Mouse (Mus musculus) heart, adult 8-10 months (tissue): ENCODE measurements around the gene Sycp2. TPM values are rescaled to one million over a fixed set of nuclear protein-coding genes. Genes with fewer than 3 reads are reported as not detected.

ENCODE experiments used
- DNase-seq: peaks from one replicate; pipeline ENCODE4 v3.0.0; 2022; ENCODE audit warnings: low spot score
- total RNA-seq, 4 experiments: library from RNA; stranded (reverse); gene quantifications; 2 replicates each; pipeline ENCODE4 v1.2.4; 2022

Gene Sycp2
- total RNA-seq: 1 to 10 TPM in 3 of 4 experiments, under 1 TPM in 1; 0.63 to 2.3 (median 1.4) TPM

- no peak for DNase-seq
Measured at GRCm38 (mm10) chr2:178407053-178407815, at the start of gene Sycp2. Gene Sycp2, minus strand, starts transcription at chr2:178407685.

GRCm38 (mm10) chr2:178454664-178455516, 47.4 kb upstream of the Sycp2 start:
- no peak for DNase-seq

GRCm38 (mm10) chr2:178450961-178451360, 43.5 kb upstream of the Sycp2 start:
- no peak for DNase-seq

GRCm38 (mm10) chr2:178450236-178450635, 42.8 kb upstream of the Sycp2 start:
- DNase-seq: no peak

- no peak for DNase-seq
Measured at GRCm38 (mm10) chr2:178449386-178449785, 41.9 kb upstream of the Sycp2 start.

GRCm38 (mm10) chr2:178437311-178437710, 29.8 kb upstream of the Sycp2 start:
- DNase-seq: no peak

- DNase-seq: no peak
Measured at GRCm38 (mm10) chr2:178433903-178434302, 26.4 kb upstream of the Sycp2 start.

- no peak for DNase-seq
Measured at GRCm38 (mm10) chr2:178433495-178433894, 26.0 kb upstream of the Sycp2 start.

- DNase-seq: no peak
Measured at GRCm38 (mm10) chr2:178430231-178430630, 22.7 kb upstream of the Sycp2 start, which contains the start of gene Cdh26. Gene Cdh26, plus strand, starts transcription at chr2:178430531.

GRCm38 (mm10) chr2:178429426-178429825, 21.9 kb upstream of the Sycp2 start:
- DNase-seq: no peak

- no peak for DNase-seq
Measured at GRCm38 (mm10) chr2:178428676-178429075, 21.2 kb upstream of the Sycp2 start.

GRCm38 (mm10) chr2:178428183-178428582, 20.7 kb upstream of the Sycp2 start:
- no peak for DNase-seq

- no peak for DNase-seq
Measured at GRCm38 (mm10) chr2:178427181-178427580, 19.7 kb upstream of the Sycp2 start.

- no peak for DNase-seq
Measured at GRCm38 (mm10) chr2:178426229-178426628, 18.7 kb upstream of the Sycp2 start.

GRCm38 (mm10) chr2:178423223-178423622, 15.7 kb upstream of the Sycp2 start:
- DNase-seq: no peak

GRCm38 (mm10) chr2:178422186-178422585, 14.7 kb upstream of the Sycp2 start:
- DNase-seq: no peak

GRCm38 (mm10) chr2:178421603-178422002, 14.1 kb upstream of the Sycp2 start:
- DNase-seq: no peak

- DNase-seq: no peak
Measured at GRCm38 (mm10) chr2:178420576-178420975, 13.1 kb upstream of the Sycp2 start.

GRCm38 (mm10) chr2:178416970-178417369, 9.5 kb upstream of the Sycp2 start:
- DNase-seq: no peak

GRCm38 (mm10) chr2:178416427-178416826, 8.9 kb upstream of the Sycp2 start:
- no peak for DNase-seq

GRCm38 (mm10) chr2:178415150-178415448, 7.6 kb upstream of the Sycp2 start:
- no peak for DNase-seq

GRCm38 (mm10) chr2:178414261-178415149, 7.0 kb upstream of the Sycp2 start, which contains the start of the genes Ppp1r3d and Fam217b:
Gene Ppp1r3d, minus strand, starts transcription at chr2:178414472.
Gene Fam217b, plus strand, starts transcription at chr2:178414524.
- DNase-seq: peak; percentile 54
